Mouse (Mus musculus) small intestine, adult 2 months (tissue): ENCODE measurements around the gene Tnk1.

Source experiments
- CTCF ChIP-seq: fragments of 200-500 bp; IDR thresholded peaks from 2 replicates; pipeline ENCODE4 v1.5.1; 2012; ENCODE audit warnings: low read depth, mild to moderate bottlenecking, control low read depth, inconsistent platforms, low read length, moderate library complexity, mixed read lengths; ENCODE audit not compliant: insufficient replicate concordance, insufficient read length; ENCODE audit errors: extremely low read depth
- POLR2A ChIP-seq: fragments of 200-500 bp; IDR thresholded peaks from 2 replicates; pipeline ENCODE4 v1.6.1; 2012; ENCODE audit warnings: low read depth, mild to moderate bottlenecking, control low read depth, inconsistent platforms, low read length, moderate library complexity

- TF ChIP-seq POLR2A = no peak
- TF ChIP-seq CTCF = no peak
These were observed 35.1 kb downstream of the Tnk1 start for GRCm38 (mm10) chr11:69823456-69823855.
